Mouse (Mus musculus) heart, adult 8-10 months (tissue): ENCODE data around the gene Adora2b. TPM values are rescaled to one million over a fixed set of nuclear protein-coding genes. Genes with fewer than 3 reads are reported as not detected.
"Not testable (repeated sequence)": the region's sequence is repeated elsewhere in the genome, so short reads cannot be mapped to it uniquely, and the experiment has no call there.

Experiments
- DNase-seq: peaks from one replicate; pipeline ENCODE4 v3.0.0; 2022; ENCODE audit warnings: low spot score
- total RNA-seq, 4 experiments: library from RNA; stranded (reverse); gene quantifications; 2 replicates each; pipeline ENCODE4 v1.2.4; 2022

Adora2b gene
- total RNA-seq, 4 experiments from 2014 or later, result 0.33 to 1.00 (median 0.68) TPM

- DNase-seq, result no peak
Measured at GRCm38 (mm10) chr11:62264018-62264417, 15.2 kb downstream of the Adora2b start.

- DNase-seq, result no peak
Measured at GRCm38 (mm10) chr11:62265642-62266041, 16.9 kb downstream of the Adora2b start.

GRCm38 (mm10) chr11:62266466-62267214 lies 17.9 kb downstream of the Adora2b start:
- DNase-seq, result no peak

GRCm38 (mm10) chr11:62268381-62268780 lies 19.6 kb downstream of the Adora2b start:
- no peak for DNase-seq

- no peak for DNase-seq
Measured at GRCm38 (mm10) chr11:62269097-62269496, 20.3 kb downstream of the Adora2b start.

GRCm38 (mm10) chr11:62270851-62271250 lies 22.1 kb downstream of the Adora2b start:
- no peak for DNase-seq

GRCm38 (mm10) chr11:62277086-62277485 lies 28.3 kb downstream of the Adora2b start:
- DNase-seq, result no peak

- peak; percentile 36 for DNase-seq
Measured at GRCm38 (mm10) chr11:62278027-62278426, 29.2 kb downstream of the Adora2b start.

GRCm38 (mm10) chr11:62280675-62281600 lies 32.2 kb downstream of the Adora2b start, which contains the start of the genes Zswim7 and Ttc19:
TSS of gene Zswim7 (minus strand) at chr11:62281375.
TSS of gene Ttc19 (plus strand) at chr11:62281473.
- DNase-seq, result peak; percentile 86

GRCm38 (mm10) chr11:62281601-62281997 lies 32.8 kb downstream of the Adora2b start:
- no peak for DNase-seq

GRCm38 (mm10) chr11:62284020-62284419 lies 35.2 kb downstream of the Adora2b start:
- not testable (repeated sequence) for DNase-seq

GRCm38 (mm10) chr11:62285020-62285419 lies 36.2 kb downstream of the Adora2b start:
- no peak for DNase-seq

GRCm38 (mm10) chr11:62287700-62288099 lies 38.9 kb downstream of the Adora2b start:
- no peak for DNase-seq

GRCm38 (mm10) chr11:62294121-62294520 lies 45.3 kb downstream of the Adora2b start:
- no peak for DNase-seq

GRCm38 (mm10) chr11:62298883-62299282 lies 50.1 kb downstream of the Adora2b start:
- DNase-seq, result no peak

- peak; percentile 21 for DNase-seq
Measured at GRCm38 (mm10) chr11:62305866-62306265, 57.1 kb downstream of the Adora2b start.

- no peak for DNase-seq
Measured at GRCm38 (mm10) chr11:62309296-62309695, 60.5 kb downstream of the Adora2b start.

- DNase-seq, result no peak
Measured at GRCm38 (mm10) chr11:62314984-62315383, 66.2 kb downstream of the Adora2b start.
